Mouse (Mus musculus): ENCODE results near the gene Ces1c.
A peak's percentile ranks its signal among the peaks of the same experiment; 100 is the strongest.

DNA sequence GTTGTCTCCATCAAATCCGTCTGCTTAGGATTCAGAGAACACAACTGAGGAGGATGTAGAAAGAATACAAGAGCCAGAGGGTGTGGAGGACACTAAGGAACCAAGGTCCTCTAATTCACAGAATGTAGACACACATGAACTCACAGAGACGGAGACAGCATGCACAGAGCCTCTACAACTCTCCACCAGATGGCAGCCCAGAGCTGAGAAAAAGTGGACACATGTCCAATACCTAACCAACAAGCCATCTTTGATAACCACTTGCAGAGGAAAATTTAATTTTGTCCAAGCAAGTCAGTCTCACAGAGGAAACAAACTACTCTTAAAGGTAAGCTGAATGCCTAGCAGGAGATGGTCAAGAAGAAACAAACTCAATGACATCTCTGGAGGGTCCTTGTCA, 71.9 kb downstream of the Ces1c start:
- TF ChIP-seq CTCF (IDR thresholded peaks at IDR 0.05; ENCODE audit: low read depth) (peak; percentile 84), EP300 (IDR thresholded peaks at IDR 0.05; ENCODE audit: low read depth) (no peak)

All from heart, postnatal 0 days (tissue).